Mouse (Mus musculus): Measurements from ENCODE around the gene Klf7. TPM values are rescaled to one million over a fixed set of nuclear protein-coding genes. Genes with fewer than 3 reads are reported as not detected.

The Klf7 gene
- total and polyA plus RNA-seq, 3 experiments, result 1.6 to 3.1 TPM; not detected in 1

- Histone ChIP-seq H3K9ac (ENCODE audit: control insufficient read depth, low read depth, low read length, poor library complexity, severe bottlenecking) (no peak overlapping the region), H3K79me2 (ENCODE audit: control insufficient read depth, insufficient read depth, low read length, poor library complexity) (no peaks in the 10 kb centered on the region), H3K4me1 (ENCODE audit: control insufficient read depth in 1 of 2, insufficient read depth in 2 of 2, low read length in 2 of 2) (no peaks in the 10 kb centered on the region), H3K36me3 (ENCODE audit: control insufficient read depth in 1 of 2, insufficient read depth in 2 of 2, low read length in 2 of 2) (no peaks in the 10 kb centered on the region), H3K9me3 (replicated peaks; ENCODE audit: insufficient read depth, low read length) (no peaks in the 10 kb centered on the region), H3K27ac (ENCODE audit: control insufficient read depth, low read depth, low read length) (no peak overlapping the region), H3K27me3 (ENCODE audit: control insufficient read depth in 1 of 2, insufficient read depth in 2 of 2, low read length in 2 of 2) (no peaks in the 10 kb centered on the region), H3K4me3 (ENCODE audit: control insufficient read depth in 1 of 2, insufficient read depth in 1 of 2, low read depth in 2 of 2, low read length in 2 of 2) (no peak overlapping the region)
- no peak for DNase-seq (ENCODE audit: low read depth, low spot score)
- TF ChIP-seq ETS1 (IDR thresholded peaks at IDR 0.05; ENCODE audit: low read depth, low read length) (no peak), POLR2AphosphoS5 (IDR thresholded peaks at IDR 0.05; ENCODE audit: borderline replicate concordance, low read depth, low read length) (no peak), NELFE (IDR thresholded peaks at IDR 0.05; ENCODE audit: low read depth, low read length) (no peak), POLR2A (IDR thresholded peaks at IDR 0.05; ENCODE audit: control insufficient read depth in 1 of 2, insufficient read depth in 1 of 2, low read depth in 1 of 2, low read length in 2 of 2, poor library complexity in 1 of 2) (no peak), MYB (IDR thresholded peaks at IDR 0.05; ENCODE audit: low read depth, low read length) (no peak), CTCF (IDR thresholded peaks at IDR 0.05 in 2 of 3, conservative IDR thresholded peaks at IDR 0.05 in 1 of 3; ENCODE audit: control insufficient read depth in 1 of 3, insufficient read depth in 1 of 3, low read depth in 2 of 3, low read length in 3 of 3, poor library complexity in 1 of 3, severe bottlenecking in 1 of 3) (no peak), ZKSCAN1 (IDR thresholded peaks at IDR 0.05; ENCODE audit: low read depth, low read length) (no peak), MAFK (IDR thresholded peaks at IDR 0.05; ENCODE audit: borderline replicate concordance, low read depth, low read length) (no peak), SMC3 (IDR thresholded peaks at IDR 0.05; ENCODE audit: low read depth, low read length) (no peak), MXI1 (IDR thresholded peaks at IDR 0.05; ENCODE audit: low read depth, low read length) (no peak), ZNF384 (IDR thresholded peaks at IDR 0.05; ENCODE audit: low read depth, low read length) (no peak), EP300 (IDR thresholded peaks at IDR 0.05; ENCODE audit: low read depth in 1 of 2, low read length in 2 of 2) (no peak)
These were observed 42.5 kb upstream of the Klf7 start for GRCm38 (mm10) chr1:64164526-64165062.

DNA sequence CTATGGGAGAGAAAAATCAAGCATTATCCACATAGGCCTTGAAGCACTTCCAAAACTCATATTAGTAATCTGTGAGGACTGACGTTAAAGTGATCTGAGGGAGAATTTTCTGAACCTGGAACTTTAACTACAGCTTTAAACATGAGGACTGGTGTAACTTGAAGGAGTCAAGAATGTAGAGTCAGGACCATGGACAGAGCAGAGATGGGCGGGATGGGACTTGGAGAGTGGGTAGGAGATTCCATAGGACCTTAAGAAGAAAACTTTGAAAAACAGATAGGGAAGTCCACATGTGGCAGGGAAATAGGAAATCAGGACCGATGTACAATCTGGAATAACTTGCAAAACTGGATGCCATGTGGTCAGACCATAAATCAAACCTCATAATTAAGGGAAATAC lies 36.7 kb upstream of the Klf7 start:
- Histone ChIP-seq H3K27me3 (ENCODE audit: control insufficient read depth in 1 of 2, insufficient read depth in 2 of 2, low read length in 2 of 2) (no peaks in the 10 kb centered on the region), H3K36me3 (ENCODE audit: control insufficient read depth in 1 of 2, insufficient read depth in 2 of 2, low read length in 2 of 2) (no peaks in the 10 kb centered on the region), H3K9ac (ENCODE audit: control insufficient read depth, low read depth, low read length, poor library complexity, severe bottlenecking) (no peak overlapping the region), H3K27ac (ENCODE audit: control insufficient read depth, low read depth, low read length) (no peak overlapping the region), H3K4me1 (ENCODE audit: control insufficient read depth in 1 of 2, insufficient read depth in 2 of 2, low read length in 2 of 2) (no peaks in the 10 kb centered on the region), H3K9me3 (replicated peaks; ENCODE audit: insufficient read depth, low read length) (no peaks in the 10 kb centered on the region), H3K4me3 (ENCODE audit: control insufficient read depth in 1 of 2, insufficient read depth in 1 of 2, low read depth in 2 of 2, low read length in 2 of 2) (no peak overlapping the region), H3K79me2 (ENCODE audit: control insufficient read depth, insufficient read depth, low read length, poor library complexity) (no peaks in the 10 kb centered on the region)
- peak; percentile 54 for DNase-seq (ENCODE audit: low read depth, low spot score)
- TF ChIP-seq GATA1 (IDR thresholded peaks at IDR 0.05; ENCODE audit: low read depth, low read length) (no peak), MYC (IDR thresholded peaks at IDR 0.05; ENCODE audit: low read depth, low read length) (no peak), CHD1 (IDR thresholded peaks at IDR 0.05; ENCODE audit: low read depth, low read length) (no peak), USF2 (IDR thresholded peaks at IDR 0.05; ENCODE audit: borderline replicate concordance in 1 of 2, insufficient read depth in 1 of 2, low read depth in 1 of 2, low read length in 2 of 2) (no peak), RAD21 (IDR thresholded peaks at IDR 0.05; ENCODE audit: low read depth, low read length) (no peak), ZMIZ1 (IDR thresholded peaks at IDR 0.05; ENCODE audit: low read depth, low read length) (no peak), CTCF (IDR thresholded peaks at IDR 0.05 in 2 of 3, conservative IDR thresholded peaks at IDR 0.05 in 1 of 3; ENCODE audit: control insufficient read depth in 1 of 3, insufficient read depth in 1 of 3, low read depth in 2 of 3, low read length in 3 of 3, poor library complexity in 1 of 3, severe bottlenecking in 1 of 3) (no peak), POLR2AphosphoS5 (IDR thresholded peaks at IDR 0.05; ENCODE audit: borderline replicate concordance, low read depth, low read length) (no peak), MYB (IDR thresholded peaks at IDR 0.05; ENCODE audit: low read depth, low read length) (no peak), ELF1 (IDR thresholded peaks at IDR 0.05; ENCODE audit: low read depth, low read length) (no peak), MAX (IDR thresholded peaks at IDR 0.05; ENCODE audit: low read length) (no peak), JUND (IDR thresholded peaks at IDR 0.05; ENCODE audit: low read depth, low read length) (no peak), KAT2A (conservative IDR thresholded peaks at IDR 0.05; ENCODE audit: low read depth, low read length) (no peak), ZC3H11A (IDR thresholded peaks at IDR 0.05; ENCODE audit: low read depth, low read length) (no peak), MAFK (IDR thresholded peaks at IDR 0.05; ENCODE audit: borderline replicate concordance, low read depth, low read length) (no peak)

All from MEL (cell line).